Mouse (Mus musculus): ENCODE measurements around the gene 4930583I09Rik.

Gene 4930583I09Rik

GRCm38 (mm10) chr17:64835928-64836327 is at the start of gene 4930583I09Rik:
TSS of gene 4930583I09Rik (minus strand) at chr17:64836071.
- no peak for DNase-seq (ENCODE audit: low read depth, low spot score)

- DNase-seq (ENCODE audit: low read depth, low spot score), result no peak
Observed at GRCm38 (mm10) chr17:64876111-64876510, 40.2 kb upstream of the 4930583I09Rik start.

- no peak for DNase-seq (ENCODE audit: low read depth, low spot score)
Observed at GRCm38 (mm10) chr17:64873651-64874072, 37.8 kb upstream of the 4930583I09Rik start.

GRCm38 (mm10) chr17:64863817-64864216 is 27.9 kb upstream of the 4930583I09Rik start:
- DNase-seq (ENCODE audit: low read depth, low spot score), result no peak

GRCm38 (mm10) chr17:64860963-64861362 is 25.1 kb upstream of the 4930583I09Rik start:
- DNase-seq (ENCODE audit: low read depth, low spot score), result no peak

GRCm38 (mm10) chr17:64858848-64859247 is 23.0 kb upstream of the 4930583I09Rik start:
- no peak for DNase-seq (ENCODE audit: low read depth, low spot score)

- no peak for DNase-seq (ENCODE audit: low read depth, low spot score)
Observed at GRCm38 (mm10) chr17:64848031-64848430, 12.2 kb upstream of the 4930583I09Rik start.

- no peak for DNase-seq (ENCODE audit: low read depth, low spot score)
Observed at GRCm38 (mm10) chr17:64846654-64847053, 10.8 kb upstream of the 4930583I09Rik start.

- DNase-seq (ENCODE audit: low read depth, low spot score), result peak; percentile 51
Observed at GRCm38 (mm10) chr17:64836892-64837291, 1.0 kb upstream of the 4930583I09Rik start.

- no peak for DNase-seq (ENCODE audit: low read depth, low spot score)
Observed at GRCm38 (mm10) chr17:64836352-64836751, 481 bp upstream of the 4930583I09Rik start.

GRCm38 (mm10) chr17:64833906-64834490 is 1.9 kb downstream of the 4930583I09Rik start:
- no peak for DNase-seq (ENCODE audit: low read depth, low spot score)

GRCm38 (mm10) chr17:64833071-64833470 is 2.8 kb downstream of the 4930583I09Rik start:
- no peak for DNase-seq (ENCODE audit: low read depth, low spot score)

GRCm38 (mm10) chr17:64827482-64827881 is 8.4 kb downstream of the 4930583I09Rik start:
- DNase-seq (ENCODE audit: low read depth, low spot score), result no peak

GRCm38 (mm10) chr17:64826843-64827242 is 9.0 kb downstream of the 4930583I09Rik start:
- DNase-seq (ENCODE audit: low read depth, low spot score), result no peak

GRCm38 (mm10) chr17:64822561-64822960 is 13.3 kb downstream of the 4930583I09Rik start:
- DNase-seq (ENCODE audit: low read depth, low spot score), result no peak

- no peak for DNase-seq (ENCODE audit: low read depth, low spot score)
Observed at GRCm38 (mm10) chr17:64820841-64821593, 14.9 kb downstream of the 4930583I09Rik start.

GRCm38 (mm10) chr17:64816298-64816697 is 19.6 kb downstream of the 4930583I09Rik start:
- DNase-seq (ENCODE audit: low read depth, low spot score), result no peak

- DNase-seq (ENCODE audit: low read depth, low spot score), result no peak
Observed at GRCm38 (mm10) chr17:64815806-64816205, 20.1 kb downstream of the 4930583I09Rik start.

- DNase-seq (ENCODE audit: low read depth, low spot score), result no peak
Observed at GRCm38 (mm10) chr17:64813568-64813967, 22.3 kb downstream of the 4930583I09Rik start.

GRCm38 (mm10) chr17:64806035-64806589 is 29.8 kb downstream of the 4930583I09Rik start:
- no peak for DNase-seq (ENCODE audit: low read depth, low spot score)

- no peak for DNase-seq (ENCODE audit: low read depth, low spot score)
Observed at GRCm38 (mm10) chr17:64804375-64805124, 31.3 kb downstream of the 4930583I09Rik start.

- no peak for DNase-seq (ENCODE audit: low read depth, low spot score)
Observed at GRCm38 (mm10) chr17:64802956-64803275, 33.0 kb downstream of the 4930583I09Rik start.

Data from telencephalon, adult 2 months (tissue).